Mouse (Mus musculus) lung, adult 18-20 months (tissue): ENCODE measurements around the gene Eif2a.
"Not testable (repeated sequence)": the region's sequence is repeated elsewhere in the genome, so short reads cannot be mapped to it uniquely, and the experiment has no call there.

Experiments used
- DNase-seq, 2 experiments: peaks; one replicate each; pipeline ENCODE4 v3.0.0; 2022; ENCODE audit warnings: mixed read lengths in 2 of 2

The Eif2a gene

DNA sequence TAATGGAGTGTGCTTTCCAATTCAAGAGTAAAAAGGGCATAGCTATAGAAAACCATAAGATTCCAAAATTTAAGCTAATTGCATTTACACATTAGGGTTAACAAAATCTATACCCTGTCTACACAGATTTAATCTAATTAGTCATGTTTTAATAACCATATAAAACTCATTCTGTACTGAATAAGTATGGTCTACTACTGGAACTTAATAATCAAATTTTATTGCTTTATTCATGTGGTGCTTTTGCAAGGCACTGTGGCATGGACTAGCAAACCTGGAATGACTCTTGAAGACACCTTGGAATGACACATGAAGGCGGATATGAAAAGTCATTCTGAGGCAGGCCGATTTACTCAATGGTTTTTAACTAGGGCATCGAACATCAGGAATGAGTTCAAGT, 2.2 kb upstream of the Eif2a start:
- no peak for DNase-seq

DNA sequence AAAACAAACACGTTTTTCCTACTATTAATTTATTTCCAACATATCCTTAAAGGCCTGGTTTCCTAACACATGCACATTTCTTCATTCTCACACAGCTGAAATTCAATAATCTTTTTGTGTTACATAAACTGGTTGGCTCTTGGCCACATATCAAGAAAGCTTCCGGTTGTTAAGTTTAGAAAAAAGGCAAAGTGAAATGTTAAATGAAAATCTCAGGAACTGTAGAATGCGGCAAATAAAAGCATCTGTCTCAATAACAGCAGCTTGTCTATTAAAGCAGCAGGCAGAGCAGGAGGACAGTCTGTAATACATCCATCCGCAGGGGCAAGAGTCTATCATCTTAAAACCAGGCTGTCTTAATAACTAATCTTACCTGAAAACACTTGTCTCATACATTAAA, 1.4 kb upstream of the Eif2a start:
- no peak for DNase-seq

DNA sequence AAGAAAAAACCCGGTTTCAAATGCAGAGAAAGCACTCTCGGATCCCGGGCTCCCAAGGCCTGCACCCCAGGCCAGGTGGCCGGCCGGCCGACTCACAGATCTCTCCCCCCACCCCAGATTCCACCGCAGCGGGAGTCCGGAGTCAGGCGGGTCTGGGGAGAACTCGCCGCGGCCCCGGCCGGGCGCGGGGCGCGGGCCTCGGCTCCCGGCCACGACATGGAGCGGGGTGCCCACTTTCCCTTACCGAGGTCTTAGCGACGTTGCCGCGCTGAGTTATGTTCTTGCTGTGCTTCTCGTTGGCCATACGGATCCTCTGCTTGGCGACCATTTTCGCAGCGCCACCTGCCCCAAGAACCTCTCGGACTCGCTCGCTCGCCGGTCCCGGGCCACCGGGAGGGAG, 455 bp upstream of the Eif2a start:
- no peak for DNase-seq

DNA sequence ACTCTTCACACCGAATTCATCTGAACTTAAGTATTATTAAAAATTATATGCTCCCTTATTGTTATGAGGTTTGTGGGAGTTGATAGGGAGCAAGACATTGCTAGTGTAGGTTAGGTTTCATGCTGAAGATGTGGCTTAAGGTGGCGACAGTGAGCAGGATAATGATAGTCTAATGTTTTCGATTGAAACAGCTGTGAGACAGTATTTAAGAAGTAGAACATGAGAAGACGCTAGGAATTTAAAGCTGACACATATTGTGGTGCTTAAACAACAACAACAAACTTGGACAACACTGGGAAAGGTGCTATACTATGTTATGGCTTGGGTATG, 752 bp downstream of the Eif2a start:
- no peak for DNase-seq

DNA sequence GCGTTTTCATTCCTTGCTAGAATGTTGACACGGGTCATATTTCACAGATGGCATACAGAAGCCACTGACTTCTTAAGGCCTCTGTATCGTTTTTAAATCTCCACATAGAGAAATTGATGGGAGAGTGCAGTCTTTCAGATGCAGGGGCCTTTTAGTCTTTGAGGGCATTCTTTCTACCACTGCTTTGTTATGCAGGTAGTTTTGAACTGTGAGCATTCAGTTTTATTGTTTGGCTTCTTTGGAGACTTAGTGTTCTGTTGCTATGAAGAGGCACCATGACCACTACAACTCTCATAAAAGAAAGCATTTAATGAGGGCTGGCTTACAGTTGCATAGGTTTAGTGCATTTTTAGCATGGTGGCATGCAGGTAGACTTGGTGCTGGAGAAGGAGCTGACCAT, 11.0 kb downstream of the Eif2a start:
- DNase-seq, result no peak

DNA sequence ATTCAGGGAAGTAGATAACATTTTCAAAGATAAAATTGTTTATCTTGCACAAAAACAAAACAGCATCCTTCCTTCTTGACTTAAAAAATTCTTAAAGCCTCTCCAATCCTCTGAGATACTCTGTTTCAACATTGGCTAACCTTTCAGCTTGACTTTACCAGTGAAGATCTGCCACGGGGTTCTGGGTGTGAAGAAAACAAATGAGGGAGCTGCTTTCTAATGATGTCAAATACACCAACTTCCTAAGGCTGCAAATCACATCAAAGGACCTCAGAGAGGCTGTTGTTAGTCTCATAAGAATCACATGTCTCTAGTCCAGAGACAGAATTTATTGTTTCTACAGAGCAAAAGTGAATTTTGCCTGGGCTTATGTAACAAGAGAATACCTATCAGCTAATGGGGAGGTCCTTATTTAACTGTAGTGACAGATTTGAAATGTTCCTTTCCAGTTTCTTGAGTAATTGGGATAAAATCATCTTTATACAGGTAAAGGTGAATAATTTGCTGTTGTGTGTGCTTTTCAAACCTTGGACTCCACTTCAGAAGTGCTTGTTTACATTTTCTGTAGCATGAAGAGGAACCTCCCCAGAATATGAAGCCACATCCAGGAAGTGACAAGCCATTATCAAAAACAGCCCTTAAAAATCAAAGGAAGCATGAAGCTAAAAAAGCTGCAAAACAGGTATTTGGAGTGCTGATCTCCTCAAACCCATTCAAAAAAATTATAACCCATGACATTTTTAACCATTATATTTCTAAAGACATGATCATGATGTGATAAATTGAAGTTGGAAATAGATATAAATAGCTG, 26.6 kb downstream of the Eif2a start:
- DNase-seq, result no peak

DNA sequence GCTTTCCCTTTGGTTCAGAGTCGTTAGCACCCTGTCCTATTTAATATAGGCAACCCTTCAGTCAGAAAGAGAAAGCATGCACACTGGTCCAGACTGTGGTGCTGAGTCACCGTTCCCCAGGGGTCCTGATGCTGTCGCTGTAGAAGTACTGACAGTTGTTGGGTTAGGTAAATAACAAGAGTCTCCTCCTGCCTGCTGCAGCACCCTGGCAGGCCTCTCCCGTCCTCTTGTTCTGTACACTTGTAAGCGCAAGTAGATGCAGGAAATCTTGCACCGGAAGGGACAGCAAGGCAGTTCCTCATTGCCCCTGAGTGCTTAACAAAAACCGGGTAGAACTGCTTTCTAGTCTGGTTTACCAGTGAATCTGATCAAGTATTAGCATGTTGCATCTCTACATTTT, 31.0 kb downstream of the Eif2a start:
- no peak for DNase-seq

DNA sequence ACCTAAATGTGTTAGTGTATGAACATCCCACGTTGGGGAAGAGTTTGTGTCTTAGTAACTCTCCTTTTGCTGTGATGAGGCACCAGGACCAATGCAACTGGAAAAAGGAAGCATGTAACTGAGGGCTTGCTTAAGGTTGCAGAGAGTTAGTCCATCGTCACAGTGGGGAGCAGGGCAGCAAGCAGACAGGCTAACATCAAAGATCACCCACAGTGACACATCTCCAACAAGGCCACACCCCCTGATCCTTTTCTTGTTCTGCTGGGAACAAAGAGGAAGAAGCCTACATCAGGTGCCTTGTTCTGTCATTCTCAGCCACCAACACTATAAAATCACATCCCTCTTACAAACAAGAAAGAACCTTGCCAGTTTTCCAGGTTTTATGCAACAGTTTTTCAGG, 34.3 kb downstream of the Eif2a start:
- no peak for DNase-seq

DNA sequence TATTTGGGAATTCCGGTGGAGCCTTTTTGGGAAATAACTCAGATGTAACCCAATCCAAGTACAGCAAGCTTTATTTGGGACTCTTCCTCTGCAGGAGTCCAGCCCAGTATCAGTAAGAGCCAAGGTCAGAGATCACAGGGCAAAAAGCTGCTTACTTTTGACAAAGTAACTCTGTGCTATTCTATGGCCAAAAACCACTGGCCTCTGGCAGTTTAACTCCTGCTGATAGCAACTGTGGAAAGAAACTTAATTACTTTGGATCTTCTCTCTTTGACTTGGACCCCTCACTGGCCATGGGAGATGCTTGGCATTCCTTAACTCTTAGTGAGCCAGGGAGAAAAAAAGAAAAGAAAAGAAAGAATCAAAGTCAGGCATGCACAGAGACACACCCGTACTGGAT, 35.8 kb downstream of the Eif2a start:
- no peak for DNase-seq

DNA sequence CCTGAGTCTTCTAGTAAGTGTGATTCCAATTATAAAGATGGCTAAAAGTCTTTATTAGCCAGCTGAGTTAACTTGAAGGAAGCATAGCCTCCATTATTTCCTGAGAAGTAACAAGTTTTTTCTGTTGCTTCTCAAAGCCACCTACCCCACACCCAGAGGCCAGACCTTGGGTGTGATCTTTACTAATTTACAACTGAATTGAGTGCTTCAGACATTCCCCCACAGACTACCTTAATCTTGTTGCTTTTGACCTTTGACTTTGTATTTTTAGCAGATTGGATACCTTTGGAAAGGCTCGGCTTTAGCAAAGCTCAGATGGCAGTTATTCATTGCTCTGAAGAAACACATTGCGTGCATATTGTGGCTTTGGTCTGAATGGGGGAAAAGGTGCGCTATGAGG, 45.2 kb downstream of the Eif2a start:
- DNase-seq, result no peak

DNA sequence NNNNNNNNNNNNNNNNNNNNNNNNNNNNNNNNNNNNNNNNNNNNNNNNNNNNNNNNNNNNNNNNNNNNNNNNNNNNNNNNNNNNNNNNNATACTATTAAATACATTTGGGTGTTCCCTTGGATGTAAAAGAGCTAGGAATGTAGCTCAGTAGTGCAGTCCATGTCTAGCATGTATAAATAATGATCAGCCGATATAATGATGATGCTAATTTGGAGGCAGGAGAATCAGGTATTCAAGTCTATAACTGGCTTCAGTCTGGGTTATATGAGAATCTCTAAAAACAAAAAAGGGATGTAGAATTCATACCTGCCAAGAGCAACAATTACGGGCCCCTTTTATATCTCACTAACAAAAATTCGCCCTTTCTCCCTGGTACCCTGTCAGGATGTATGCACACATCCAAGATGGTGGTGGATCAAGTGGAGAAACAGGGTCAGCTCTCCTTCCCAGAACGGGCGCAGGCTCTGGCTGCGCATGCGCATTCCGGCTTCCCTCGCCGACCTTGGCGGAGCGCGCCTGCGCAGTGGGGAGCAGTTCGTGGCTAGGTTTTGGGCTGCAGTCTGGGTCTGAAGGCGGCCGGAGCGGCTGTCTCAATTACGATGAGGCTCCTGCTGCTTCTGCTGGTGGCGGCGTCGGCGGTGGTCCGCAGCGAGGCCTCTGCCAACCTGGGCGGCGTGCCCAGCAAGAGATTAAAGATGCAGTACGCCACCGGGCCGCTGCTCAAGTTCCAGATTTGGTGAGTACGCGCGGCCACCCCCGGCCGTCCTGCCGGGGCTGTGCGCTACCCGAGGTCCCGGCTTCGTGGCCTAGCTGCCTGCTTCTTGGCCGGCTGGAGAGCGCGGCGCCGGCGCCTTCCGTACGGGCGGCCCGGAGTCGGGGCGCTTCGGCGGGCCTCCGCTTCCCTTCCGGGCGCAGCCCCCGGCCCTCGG, 50.8 kb downstream of the Eif2a start, which contains the start of gene Selenot:
Selenot (plus strand) TSS at position 500 of the 930 bp plus-strand sequence.
- DNase-seq, result peak; percentile 95 to 96

DNA sequence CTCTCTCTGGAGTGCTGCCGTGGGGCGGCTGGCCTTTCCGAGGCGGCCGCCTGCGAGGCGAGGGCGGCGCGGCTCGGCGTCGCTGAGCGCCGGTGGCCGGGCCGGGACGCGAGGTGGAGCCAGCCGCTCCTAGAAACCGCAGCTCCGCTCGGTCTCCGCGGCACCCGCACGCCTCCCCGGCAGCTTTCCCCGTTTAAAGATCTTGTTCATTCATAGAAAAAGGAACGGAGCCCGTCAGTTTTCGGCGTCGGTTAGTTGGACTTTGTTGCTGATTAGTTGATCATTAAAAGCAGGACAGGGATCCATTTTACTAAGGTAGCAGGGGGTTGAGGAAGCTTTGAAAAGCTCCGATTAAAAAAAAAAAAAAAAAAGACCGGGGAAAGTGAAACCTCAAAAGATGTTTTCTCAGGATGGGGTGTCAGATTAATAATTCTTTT, 51.5 kb downstream of the Eif2a start:
- peak; percentile 40 to 44 for DNase-seq

DNA sequence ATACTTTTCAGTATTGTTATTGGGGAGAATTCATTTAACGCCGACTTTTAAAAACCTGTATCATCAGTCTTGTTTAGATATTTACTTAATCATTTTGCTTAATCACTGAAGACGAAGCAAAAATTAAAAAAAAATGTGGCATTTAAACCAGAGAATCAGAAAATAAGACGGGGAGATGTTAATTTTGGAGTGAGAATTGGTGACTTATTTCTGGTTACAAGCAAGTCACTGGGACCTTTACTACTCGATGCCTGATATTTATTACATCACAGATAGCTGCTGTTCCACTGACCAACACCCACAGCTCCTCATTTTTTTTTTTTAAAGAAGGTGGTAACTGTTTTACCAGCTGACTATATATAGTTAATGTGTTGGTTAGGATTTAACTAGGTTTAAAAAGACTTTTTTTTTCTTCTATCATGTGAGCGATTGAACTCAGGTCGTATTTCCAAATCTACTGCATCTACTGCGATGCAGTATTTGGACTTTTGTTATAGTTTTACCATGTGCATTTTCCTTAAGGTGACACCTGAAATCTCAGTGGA, 52.0 kb downstream of the Eif2a start:
- no peak for DNase-seq

DNA sequence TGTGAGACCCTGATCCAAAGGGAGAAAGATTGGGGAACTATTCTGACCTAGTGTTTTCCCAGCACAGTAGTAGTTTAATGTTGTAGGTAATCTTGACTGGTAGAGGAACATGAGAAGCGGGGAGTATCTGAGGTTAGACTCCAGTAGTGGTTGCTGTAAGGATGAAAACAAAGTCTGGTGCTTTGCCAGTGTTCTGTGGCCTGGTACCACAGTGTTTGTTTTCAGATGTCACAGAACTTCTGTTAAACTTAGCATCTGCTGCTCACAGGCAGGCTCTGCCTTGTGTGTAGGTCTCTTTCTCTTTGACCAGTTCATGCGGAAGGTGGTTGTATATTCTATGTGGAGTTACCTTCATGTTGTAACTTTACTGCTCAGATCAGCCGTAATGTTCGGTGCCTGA, 55.9 kb downstream of the Eif2a start:
- DNase-seq, result no peak

DNA sequence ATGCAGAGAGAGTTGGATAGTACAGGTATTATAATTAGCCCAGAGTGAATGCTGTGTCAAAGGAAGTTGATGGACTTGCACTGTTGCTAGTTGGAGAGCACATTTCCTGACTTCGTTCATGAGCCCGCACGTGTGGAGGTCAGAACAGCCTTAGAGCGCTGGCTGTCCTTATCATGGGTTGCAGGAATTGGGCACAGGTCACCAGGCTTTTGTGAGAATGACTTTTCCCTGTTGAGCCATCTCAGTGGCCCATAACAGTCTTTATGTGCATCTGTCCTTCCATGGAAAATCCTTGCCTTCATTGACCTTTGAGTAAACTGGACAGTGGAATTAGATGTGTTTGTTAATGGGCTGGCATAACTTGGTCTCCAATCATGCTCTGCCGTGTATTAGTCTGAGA, 56.7 kb downstream of the Eif2a start:
- DNase-seq, result no peak

DNA sequence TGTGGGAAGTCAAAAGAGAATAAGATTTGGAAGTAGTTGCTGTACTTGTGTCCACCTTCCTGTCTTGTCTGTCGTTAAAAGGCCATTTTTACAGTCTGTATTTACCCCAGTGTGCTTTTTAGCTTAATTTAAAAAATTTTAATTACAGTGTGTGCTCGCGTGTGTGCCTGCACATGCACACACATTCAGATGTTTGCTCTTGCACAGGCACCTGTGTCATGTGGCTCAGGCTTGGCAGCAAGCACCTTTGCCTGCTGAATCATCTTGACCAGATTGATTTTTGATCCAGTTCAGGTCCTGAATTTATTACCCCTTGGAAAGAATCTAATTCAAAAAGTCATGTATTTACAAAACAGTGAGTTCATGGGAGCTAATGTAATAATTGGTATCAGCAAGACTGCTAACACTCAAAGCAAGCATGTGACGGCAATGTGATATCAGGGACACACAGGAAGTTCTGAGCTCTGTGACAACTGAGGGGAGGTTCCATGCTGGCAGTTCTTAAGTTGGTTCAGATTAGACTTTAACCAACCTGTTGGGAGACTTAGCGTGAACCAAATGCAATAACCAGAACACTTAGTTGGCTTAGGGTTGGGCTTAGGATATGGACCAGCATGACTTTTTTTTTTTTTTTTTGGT, 57.3 kb downstream of the Eif2a start:
- peak in 1 of 2 experiments; percentile 9 for DNase-seq

DNA sequence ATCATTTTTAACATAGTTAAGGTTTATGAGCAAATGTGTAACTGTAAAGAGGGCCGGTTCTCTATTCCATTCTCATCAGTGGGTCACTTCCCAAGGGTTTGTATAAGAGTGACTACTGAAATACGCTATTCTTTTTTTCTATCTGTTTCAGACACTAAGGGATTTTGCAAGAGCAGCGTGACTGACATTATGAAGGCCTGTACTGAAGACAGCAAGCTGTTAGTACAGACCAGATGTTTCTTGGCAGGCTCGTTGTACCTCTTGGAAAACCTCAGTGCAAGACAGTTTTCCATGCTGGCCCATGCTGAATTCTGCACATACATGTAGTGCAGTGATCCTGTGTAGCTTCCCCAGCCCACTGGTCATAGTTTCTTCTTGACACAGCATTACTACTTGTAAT, 64.9 kb downstream of the Eif2a start:
- DNase-seq, result not testable (repeated sequence)

DNA sequence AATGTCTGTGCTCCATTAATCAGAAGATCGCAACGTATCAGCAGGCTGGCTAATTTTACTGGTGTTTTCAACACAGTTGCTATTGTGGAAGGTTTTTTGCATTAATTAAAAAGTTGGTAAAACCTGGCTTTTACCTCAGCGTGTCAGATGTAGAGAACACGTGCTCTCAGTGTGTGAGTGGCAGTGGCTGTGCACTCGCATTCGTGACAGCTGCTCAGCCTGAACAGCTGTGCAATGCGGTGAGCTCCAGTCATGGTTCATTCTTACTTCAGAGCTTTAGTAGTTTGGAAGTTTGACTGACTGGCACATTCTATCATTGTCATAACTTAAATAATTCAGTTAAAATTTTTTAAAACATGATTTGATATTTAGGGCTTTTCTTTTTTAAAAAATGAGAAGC, 67.0 kb downstream of the Eif2a start:
- DNase-seq, result not testable (repeated sequence)

DNA sequence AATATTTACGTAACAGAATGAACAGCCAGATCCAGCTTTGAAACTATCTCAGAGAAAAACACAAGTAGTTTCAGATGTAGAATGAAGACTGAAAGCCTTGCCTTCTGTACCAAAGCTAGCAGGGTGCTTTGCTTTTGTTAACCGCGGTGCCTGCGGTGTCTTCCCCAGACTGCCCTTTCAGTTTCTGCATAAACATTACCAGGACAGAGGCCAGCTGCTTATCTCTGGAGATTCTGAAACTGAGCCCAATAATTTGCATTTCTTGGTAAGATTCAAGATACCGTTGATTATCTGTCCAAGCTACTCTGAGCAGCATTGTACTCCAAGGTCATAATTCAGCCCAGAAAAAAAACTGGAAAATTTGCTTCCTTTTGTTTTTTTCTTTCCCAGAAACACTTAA, 68.0 kb downstream of the Eif2a start:
- no peak for DNase-seq
